Mouse (Mus musculus): ENCODE measurements around the gene Rab6a.

Gene Rab6a

DNA sequence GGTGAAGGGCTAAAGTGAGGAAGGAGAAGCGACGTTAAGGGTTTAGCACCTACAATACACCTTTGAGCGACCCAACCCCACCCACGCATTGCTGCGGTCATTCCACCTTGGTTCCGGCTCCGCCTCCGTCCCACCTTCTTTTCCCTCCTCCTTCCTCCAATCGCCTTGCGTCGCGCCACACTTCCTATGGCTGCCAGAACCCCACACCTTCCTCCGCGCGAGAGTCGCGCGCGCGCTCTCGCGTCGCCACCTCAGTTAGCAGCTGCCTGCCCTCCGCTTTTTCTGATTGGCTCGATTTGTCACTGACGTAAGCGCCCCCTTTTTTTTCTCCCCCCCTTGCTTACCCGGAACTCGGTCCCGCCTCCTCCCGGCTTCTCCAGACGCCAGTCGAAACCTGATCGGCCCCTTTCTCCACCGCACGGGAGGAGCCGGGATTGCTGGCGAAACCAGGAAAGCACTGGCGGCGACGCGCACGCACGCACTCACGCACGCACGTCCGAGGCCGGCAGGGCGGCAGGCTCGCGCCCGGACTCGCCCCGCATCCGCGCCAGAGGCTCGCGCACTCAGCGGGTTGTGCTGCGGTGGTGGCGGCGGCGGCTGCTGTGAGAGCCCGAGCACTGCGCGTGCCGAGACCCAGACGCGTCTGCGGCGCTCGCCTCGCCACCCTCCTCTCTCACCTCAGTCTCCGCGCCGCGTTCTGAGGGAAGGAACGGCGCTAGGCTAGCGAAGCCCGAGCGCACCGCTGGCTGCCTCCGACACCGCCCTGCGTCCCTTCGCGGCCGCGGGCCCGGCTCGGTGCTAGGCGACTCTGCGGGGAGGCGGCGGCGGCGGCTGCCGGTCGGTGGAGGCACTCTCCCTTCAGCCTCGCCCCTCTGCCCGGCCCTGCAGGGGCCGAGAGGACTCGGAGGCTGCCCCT lies at the start of gene Rab6a:
TSS of gene Rab6a (plus strand) at position 197 of the 916 bp plus-strand sequence.
- DNase-seq (ENCODE audit: low read depth, low spot score), result peak; percentile 100

DNA sequence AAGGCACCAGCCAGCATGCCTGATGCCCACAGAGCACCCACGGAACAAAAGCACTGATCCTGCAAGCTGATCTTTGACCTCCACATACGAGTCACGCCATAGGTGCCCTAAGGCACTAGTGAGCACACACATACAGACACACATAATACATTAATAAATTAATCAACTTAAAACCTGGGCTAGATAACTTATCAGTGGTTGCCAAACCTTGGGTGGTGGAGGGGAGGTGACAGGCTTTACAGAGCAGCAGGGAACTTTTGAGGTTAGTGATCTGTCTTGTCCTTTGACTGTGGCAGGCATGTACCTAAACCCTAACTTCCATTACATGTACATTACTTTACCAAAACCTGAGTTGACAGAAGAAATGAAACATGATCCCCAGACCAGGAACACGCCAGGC lies 47.9 kb upstream of the Rab6a start:
- DNase-seq (ENCODE audit: low read depth, low spot score), result no peak

DNA sequence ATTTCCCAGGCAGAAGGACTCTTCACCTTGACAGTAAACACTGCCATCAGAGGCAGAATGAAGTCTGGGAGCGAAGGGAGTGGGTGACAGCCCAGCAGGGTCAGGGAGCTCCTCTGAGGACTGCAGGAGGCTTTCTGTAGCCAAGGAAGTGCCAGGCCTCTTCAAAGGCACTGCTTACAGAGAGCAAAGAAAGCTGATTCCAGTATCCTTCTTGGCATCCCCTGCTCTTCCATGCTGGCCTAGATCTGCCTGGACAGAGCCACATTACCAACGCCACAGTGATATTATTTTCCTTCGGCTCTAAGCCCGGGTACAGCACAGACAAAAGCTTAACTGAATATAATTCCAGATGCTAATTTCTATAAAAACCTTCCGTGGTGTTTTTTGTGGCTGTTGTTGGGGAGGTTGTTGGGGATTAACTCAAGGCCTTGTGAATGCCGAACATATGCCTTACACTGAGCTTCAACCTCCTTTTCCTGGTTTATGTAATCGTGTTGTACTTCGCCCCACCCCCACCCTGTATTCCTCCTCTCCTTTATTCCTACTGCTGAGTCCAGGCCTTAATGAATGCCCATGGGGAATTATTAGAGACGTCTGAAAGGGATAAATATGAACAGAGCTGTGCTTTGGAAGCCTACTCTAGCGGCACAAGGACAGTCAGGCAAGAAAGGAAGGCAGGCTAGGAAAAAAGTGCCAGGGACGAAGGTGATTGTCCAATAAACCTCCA lies 45.2 kb upstream of the Rab6a start:
- peak; percentile 20 for DNase-seq (ENCODE audit: low read depth, low spot score)

DNA sequence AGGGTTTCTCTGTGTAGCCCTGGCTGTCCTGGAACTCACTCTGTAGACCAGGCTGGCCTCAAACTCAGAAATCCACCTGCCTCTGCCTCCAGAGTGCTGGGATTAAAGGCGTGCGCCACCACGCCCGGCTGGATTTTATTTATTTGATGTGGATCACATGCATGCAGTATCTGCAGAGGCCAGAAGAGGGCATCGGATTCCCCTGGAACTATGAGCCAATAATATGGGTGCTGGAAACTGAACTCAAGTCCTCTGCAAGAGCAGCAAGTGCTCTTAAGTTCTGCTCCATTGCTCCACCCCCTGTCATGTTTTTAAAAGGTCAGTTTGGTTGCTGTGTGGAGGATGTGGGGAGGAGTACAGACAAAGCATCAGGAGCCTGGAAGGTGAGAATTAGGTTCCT lies 40.0 kb upstream of the Rab6a start:
- DNase-seq (ENCODE audit: low read depth, low spot score), result peak; percentile 87

GRCm38 (mm10) chr7:100569907-100570306 lies 37.3 kb upstream of the Rab6a start:
- DNase-seq (ENCODE audit: low read depth, low spot score), result no peak

DNA sequence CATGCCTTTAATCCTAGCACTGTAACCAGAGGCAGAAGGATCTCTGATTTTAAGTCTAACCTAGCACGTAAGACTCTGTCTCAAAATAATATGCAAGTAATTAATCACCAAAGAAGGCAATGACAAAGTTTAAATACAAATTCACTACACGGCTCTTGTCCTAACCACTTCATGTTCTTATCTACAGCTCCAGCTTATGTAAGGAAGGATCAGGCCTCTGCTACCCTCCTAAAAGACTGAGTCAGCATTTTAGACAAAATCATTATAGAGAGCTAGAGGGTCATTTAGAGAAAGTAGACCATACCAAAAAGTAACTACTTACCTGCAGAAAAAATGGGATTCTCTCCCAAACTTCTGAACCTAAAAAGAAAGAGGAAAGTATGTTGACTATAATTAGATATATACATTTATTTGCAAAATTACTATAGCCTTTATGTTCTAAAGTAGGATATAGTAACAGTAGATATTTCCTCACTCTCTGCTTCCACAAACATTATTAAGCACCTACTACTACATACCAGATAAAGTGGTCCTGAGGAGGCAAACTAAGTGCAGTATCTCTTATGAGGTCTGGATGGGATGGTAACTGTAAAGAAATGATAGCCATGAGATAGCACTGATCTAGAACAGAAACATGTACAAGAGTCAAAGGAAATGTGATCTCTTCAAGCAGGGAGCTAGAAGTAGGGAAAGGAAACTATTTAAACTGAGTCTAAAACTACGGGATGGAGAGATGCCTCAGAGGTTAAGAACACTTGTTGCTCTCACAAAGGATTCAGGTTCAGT lies 36.1 kb upstream of the Rab6a start:
- DNase-seq (ENCODE audit: low read depth, low spot score), result no peak

DNA sequence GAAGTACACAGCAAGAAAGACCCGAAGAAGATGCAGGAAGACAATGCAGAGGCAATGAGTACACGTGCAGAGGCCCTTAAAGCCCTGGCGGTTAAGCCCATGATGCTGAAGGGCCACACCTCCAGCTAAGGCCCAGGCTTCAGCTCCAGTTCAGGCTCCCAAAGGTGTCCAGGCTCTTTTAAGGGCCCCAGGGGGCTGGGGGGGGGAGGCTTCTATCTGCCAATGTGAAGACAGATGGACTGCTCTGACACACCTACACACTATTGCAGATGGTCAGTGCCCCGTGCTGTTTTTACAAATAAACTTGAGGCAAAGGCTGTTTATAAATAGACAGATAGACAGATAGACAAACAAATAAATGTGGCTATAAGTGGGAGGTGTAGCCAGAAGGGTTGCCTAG lies 35.1 kb upstream of the Rab6a start:
- DNase-seq (ENCODE audit: low read depth, low spot score), result no peak

DNA sequence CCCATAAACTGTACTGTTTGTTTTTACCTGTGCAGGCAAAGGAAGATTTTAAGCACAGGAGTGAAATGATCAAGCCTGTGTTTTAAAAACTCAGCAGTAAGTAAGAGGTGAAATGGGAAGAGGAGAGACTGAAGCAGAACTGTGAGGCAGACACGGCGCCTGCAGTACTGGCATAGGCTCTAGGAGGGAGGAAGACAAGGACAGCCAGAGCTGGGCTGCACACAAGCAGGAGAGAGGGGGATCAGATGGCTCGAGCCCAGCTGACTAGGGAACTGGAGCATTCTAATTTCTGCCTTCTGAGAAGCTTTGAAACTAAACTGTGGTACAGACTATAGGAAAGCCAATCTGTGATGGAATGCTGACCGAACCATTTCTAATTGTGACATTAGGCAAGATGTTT lies 34.5 kb upstream of the Rab6a start:
- DNase-seq (ENCODE audit: low read depth, low spot score), result no peak

- DNase-seq (ENCODE audit: low read depth, low spot score), result no peak
Measured at GRCm38 (mm10) chr7:100578794-100579193, 28.4 kb upstream of the Rab6a start.

DNA sequence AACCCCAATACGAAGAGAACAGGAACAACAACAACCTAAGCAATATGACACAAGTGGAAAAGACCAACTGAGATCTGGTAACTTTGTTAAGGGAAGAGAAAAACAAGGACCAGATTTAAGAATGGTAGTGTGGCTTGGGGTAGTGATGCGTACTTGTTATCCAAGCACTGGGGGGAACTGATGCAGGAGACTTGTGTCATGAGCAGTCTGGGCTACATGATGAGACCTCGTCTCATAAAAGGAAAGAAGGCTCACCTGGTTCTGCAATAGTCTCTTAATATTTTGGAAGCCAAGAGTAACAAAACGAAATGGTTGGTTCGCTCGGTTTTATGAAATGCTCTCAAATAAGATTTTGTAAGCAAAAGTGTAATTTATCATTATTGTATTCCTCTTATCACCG lies 25.0 kb upstream of the Rab6a start:
- DNase-seq (ENCODE audit: low read depth, low spot score), result no peak

DNA sequence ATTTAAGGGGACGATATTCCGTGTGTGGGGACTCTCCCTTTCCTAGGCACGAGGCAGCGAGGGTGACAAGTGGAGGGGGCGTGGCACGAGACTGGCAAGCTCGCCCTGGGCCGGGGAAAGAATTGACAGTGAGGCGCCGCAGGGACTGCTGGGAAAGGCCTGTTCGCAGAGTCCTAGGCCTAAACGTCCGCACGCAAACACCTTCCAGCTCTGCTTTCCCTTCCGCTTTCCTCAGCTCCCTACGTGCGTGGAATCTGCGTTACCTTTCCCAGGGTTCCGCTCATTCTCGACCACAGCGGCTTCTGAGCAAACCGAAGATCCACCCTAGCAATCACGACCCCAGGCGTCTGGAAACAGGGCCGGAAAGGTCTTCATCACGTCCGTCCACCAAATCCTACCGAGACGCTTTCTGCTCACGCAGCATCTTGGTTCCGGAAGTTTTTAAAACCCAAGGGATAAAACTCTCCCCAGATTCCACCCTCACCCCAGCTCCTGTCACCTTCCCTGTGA lies 24.4 kb upstream of the Rab6a start:
- peak; percentile 96 for DNase-seq (ENCODE audit: low read depth, low spot score)

DNA sequence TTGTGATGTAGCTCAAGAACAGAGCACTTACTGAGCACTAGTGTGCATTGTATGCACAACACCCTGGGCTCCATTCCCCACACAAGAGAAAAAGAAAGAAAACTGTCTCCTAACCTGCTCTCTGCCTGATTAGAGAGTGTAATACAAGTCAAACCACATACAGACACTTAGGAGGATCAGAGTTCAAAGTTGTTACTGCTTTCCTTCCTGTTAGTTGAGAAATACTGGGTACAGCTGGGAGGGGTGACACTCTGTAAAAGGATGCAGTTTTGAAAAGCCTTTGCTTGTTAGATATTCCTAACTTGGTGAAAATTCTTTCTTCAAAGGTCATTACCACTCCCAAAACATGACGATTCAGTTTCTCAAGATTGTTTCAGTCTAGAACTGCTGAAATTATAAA lies 17.4 kb upstream of the Rab6a start:
- DNase-seq (ENCODE audit: low read depth, low spot score), result no peak

DNA sequence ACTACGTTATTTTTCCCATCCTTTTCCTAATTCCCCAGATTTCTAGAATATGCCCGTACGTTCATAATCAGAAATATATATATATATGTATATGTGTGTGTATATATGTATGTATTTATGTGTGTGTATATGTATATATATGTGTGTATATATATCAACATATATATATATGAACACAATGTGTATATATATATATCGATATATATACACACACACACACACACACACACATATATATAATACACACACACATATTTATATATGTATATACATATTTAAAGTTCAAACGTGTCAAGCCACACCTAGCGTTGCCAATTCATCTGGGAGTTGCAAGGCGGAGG lies 16.7 kb upstream of the Rab6a start:
- no peak for DNase-seq (ENCODE audit: low read depth, low spot score)

GRCm38 (mm10) chr7:100590845-100591521 lies 16.2 kb upstream of the Rab6a start:
- peak; percentile 83 for DNase-seq (ENCODE audit: low read depth, low spot score)

GRCm38 (mm10) chr7:100591522-100591852 lies 15.7 kb upstream of the Rab6a start:
- no peak for DNase-seq (ENCODE audit: low read depth, low spot score)

DNA sequence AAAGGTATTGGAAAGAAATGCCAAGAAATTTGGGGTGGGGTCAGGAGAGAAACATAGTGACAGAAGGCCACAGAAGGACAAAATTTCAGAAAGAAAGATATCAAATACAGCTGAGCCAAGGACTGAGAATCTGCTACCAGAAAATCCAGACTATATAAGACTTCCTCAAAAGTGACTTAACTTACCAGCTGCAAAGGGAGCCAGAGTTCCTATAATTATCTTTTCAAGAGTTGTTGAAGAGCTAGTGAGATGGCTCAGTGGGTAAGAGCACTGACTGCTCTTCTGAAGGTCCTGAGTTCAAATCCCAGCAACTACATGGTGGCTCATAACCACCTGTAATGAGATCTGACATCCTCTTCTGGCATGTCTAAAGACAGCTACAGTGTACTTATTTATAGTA lies 13.9 kb upstream of the Rab6a start:
- no peak for DNase-seq (ENCODE audit: low read depth, low spot score)

GRCm38 (mm10) chr7:100600211-100600610 lies 7.0 kb upstream of the Rab6a start:
- no peak for DNase-seq (ENCODE audit: low read depth, low spot score)

DNA sequence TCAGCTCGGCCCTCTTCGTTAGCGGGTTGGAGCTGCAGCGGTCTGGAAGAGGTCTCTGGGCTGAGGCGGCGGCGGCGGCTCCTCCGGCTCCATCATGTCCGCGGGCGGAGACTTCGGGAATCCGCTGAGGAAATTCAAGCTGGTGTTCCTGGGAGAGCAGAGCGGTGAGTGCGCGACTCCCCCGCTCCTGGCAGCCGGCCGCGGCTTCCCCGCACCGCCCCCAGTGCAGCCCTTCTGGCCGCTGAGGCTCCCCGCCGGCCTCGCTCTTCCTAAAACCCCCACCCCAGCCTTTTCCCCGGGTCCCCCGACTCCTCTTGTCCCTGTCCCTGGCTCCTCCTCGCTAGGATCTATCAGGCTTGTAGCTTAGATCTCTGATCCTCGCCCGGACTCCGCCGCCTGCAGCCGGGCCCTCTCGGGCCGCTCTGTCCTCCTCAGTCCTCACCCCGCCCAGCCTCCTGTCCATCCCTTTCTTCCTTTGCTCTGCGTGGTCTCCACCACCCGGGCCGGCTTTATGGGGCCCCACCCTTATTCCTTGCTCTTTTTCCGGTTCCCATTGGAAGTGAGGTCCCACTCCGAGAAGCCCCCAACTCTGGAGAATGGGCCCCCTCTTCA lies 1.0 kb downstream of the Rab6a start, which contains the start of gene Mrpl48:
TSS of gene Mrpl48 (minus strand) at position 172 of the 612 bp plus-strand sequence.
- peak; percentile 53 for DNase-seq (ENCODE audit: low read depth, low spot score)

DNA sequence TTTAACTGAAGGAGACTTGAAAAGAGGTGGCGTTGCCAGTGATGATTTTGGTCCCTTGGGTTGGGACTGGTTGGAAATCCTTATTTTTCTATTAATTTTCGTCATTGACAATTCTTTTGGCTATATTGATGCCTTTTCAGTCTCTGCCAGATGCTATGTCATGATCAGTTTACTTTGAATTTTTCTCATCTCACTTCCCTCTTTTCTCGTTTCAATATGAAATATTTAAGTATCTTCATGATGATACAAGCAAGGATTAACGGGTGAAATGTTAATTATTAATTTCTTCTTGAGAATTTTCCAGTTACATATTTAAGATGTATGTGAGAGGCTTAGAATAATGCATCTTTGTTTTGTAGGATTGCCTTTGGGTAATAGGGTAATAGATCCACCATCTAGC lies 1.7 kb downstream of the Rab6a start:
- no peak for DNase-seq (ENCODE audit: low read depth, low spot score)

DNA sequence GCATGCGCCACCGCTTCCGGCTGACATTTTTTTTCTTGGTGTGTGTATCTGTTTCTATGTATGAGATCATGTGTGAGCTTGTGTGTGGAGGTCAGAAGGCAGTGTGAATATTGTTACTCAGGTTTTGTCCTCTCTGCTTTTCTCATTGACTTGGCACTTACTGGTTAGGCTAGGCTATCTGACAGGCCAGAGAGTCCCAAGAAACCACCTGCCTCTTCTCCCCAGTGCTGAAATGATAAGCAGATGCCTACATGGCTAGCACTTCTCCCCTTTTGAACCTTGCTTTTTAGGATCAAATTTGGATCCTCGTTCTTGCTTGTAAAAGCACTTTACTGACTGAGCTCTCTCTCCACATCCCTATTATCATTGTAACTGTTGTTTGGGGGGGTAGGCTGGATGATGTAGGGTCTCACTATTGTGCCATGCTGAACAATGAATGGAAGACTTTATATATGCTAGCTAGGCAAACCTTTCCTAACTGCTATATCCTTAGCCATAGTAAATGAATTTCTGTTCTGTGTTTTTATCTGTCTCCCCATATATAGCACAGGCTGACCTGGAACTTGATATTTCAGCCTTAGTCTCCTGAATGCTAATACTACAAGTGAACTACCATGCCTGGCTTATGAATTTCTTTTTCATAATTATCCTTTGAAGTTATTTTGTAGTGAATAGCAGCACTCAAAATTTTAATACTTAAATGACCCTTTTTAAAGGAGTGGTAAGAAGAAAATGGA lies 9.1 kb downstream of the Rab6a start:
- no peak for DNase-seq (ENCODE audit: low read depth, low spot score)

All from R1 (cell line).